Mouse (Mus musculus): ENCODE data around the gene Asb9.

DNA sequence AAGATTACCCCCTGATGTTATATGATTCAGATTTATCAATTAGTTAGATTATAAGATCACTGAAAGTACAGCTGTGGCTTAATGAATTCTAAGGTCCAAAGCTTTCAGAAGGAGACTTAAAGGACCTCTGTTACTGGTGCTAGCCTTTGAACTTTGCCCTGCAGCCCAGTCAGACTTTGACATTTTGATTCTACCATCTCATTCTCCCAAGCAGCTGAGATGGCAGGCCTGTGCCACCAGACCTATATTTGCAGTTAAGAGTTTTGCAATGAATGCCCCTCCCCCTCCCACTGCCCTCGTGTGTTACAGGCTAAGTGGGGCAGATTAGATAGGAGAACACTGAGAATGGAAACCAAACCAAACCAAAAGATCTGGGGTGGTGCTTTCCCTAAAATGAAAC, 20.4 kb downstream of the Asb9 start:
- TF ChIP-seq CTCF (IDR thresholded peaks at IDR 0.05; ENCODE audit: low read depth, low read length): no peak
- TF ChIP-seq GATA2 (IDR thresholded peaks at IDR 0.05; ENCODE audit: borderline replicate concordance, low read depth, low read length): no peak
